Mouse (Mus musculus) forebrain, embryonic 14.5 days (tissue): ENCODE results near the gene Sema7a. TPM values are rescaled to one million over a fixed set of nuclear protein-coding genes. Genes with fewer than 3 reads are reported as not detected.

ENCODE experiments used
- ATAC-seq: fragments of 200-750 bp; cut with Nextera tagmentation; 2 replicates; pipeline ENCODE4 v1.8.0; 2017; ENCODE audit warnings: mild to moderate bottlenecking, moderate library complexity
- DNase-seq: peaks from one replicate; pipeline ENCODE4 v3.0.0-alpha.2; 2015; ENCODE audit warnings: low spot score
- H3K27ac ChIP-seq: fragments of 300-500 bp; sonication (generic); 2 replicates; pipeline ENCODE4 v1.5.1; 2014; ENCODE audit warnings: low read depth, mild to moderate bottlenecking, control low read depth, low read length, moderate library complexity
- H3K27me3 ChIP-seq: fragments of 300-500 bp; sonication (generic); replicated peaks from 2 replicates; pipeline ENCODE4 v1.6.1; 2014; ENCODE audit warnings: low read length, control low read depth, mixed read lengths; ENCODE audit not compliant: control insufficient read depth, insufficient read depth
- H3K36me3 ChIP-seq: fragments of 300-500 bp; sonication (generic); 2 replicates; pipeline ENCODE4 v1.6.1; 2014; ENCODE audit warnings: low read length, control low read depth; ENCODE audit not compliant: control insufficient read depth, insufficient read depth
- H3K4me1 ChIP-seq: fragments of 300-500 bp; sonication (generic); 2 replicates; pipeline ENCODE4 v1.6.1; 2014; ENCODE audit warnings: antibody characterized with exemption, low read length, control low read depth; ENCODE audit not compliant: control insufficient read depth, insufficient read depth
- H3K4me2 ChIP-seq: fragments of 300-500 bp; sonication (generic); 2 replicates; pipeline ENCODE4 v1.6.1; 2014; ENCODE audit warnings: mild to moderate bottlenecking, control low read depth, low read length
- H3K4me3 ChIP-seq: fragments of 300-500 bp; sonication (generic); 2 replicates; pipeline ENCODE4 v1.5.1; 2014; ENCODE audit warnings: low read depth, low read length, control low read depth
- H3K9ac ChIP-seq: fragments of 300-500 bp; sonication (generic); 2 replicates; pipeline ENCODE4 v1.6.1; 2014; ENCODE audit warnings: mild to moderate bottlenecking, low read length, control low read depth, moderate library complexity
- H3K9me3 ChIP-seq: fragments of 300-500 bp; sonication (generic); replicated peaks from 2 replicates; pipeline ENCODE4 v1.6.1; 2016; ENCODE audit warnings: low read length, control low read depth, mixed read lengths; ENCODE audit not compliant: control insufficient read depth
- WGBS: fragments of 180-500 bp; shearing (Covaris S2); extraction: QIAGEN DNeasy Blood & Tissue Kit; methylation state at CpG from one replicate; pipeline ENCODE4 v1.1.7; 2014; 5-methylcytosine and 5-hydroxymethylcytosine counted together
- polyA plus RNA-seq: library from polyadenylated mRNA; unstranded; fragments of >200 nt; fragmentation: Nextera tagmentation; extraction: Ambion mirVana; gene quantifications from 2 replicates; pipeline ENCODE4 v1.2.1, GENCODE M21; 2014

Sema7a gene
- polyA plus RNA-seq, 1 experiment from 2014 or later, result 3.6 TPM

- no peak overlapping the region for H3K4me3 ChIP-seq
- 89% methylated on average over 6 of the region's 6 CpGs for WGBS
- DNase-seq (no peak), ATAC-seq (no peak)
- no peaks in the 10 kb centered on the region for H3K27me3 ChIP-seq
- H3K4me1 ChIP-seq, result no peaks in the 10 kb centered on the region
- no peak overlapping the region for H3K27ac ChIP-seq
- no peak overlapping the region for H3K9ac ChIP-seq
- H3K9me3 ChIP-seq, result no peaks in the 10 kb centered on the region
- H3K4me2 ChIP-seq, result no peak overlapping the region
- H3K36me3 ChIP-seq, result no peaks in the 10 kb centered on the region
Observed at GRCm38 (mm10) chr9:57978025-57978424, 38.1 kb downstream of the Sema7a start.

GRCm38 (mm10) chr9:57978858-57979257, 38.9 kb downstream of the Sema7a start:
- DNase-seq (no peak), ATAC-seq (no peak)
- H3K36me3 ChIP-seq, result no peaks in the 10 kb centered on the region
- no peaks in the 10 kb centered on the region for H3K9me3 ChIP-seq
- H3K4me1 ChIP-seq, result no peaks in the 10 kb centered on the region
- H3K4me2 ChIP-seq, result no peak overlapping the region
- no peaks in the 10 kb centered on the region for H3K27me3 ChIP-seq
- no peak overlapping the region for H3K4me3 ChIP-seq
- no peak overlapping the region for H3K9ac ChIP-seq
- H3K27ac ChIP-seq, result no peak overlapping the region
- WGBS, result 74% methylated on average over 3 of the region's 3 CpGs

- no peaks in the 10 kb centered on the region for H3K4me1 ChIP-seq
- H3K4me2 ChIP-seq, result no peak overlapping the region
- H3K27ac ChIP-seq, result no peak overlapping the region
- DNase-seq, result no peak
- no peak overlapping the region for H3K9ac ChIP-seq
- H3K27me3 ChIP-seq, result no peaks in the 10 kb centered on the region
- H3K4me3 ChIP-seq, result no peak overlapping the region
- H3K36me3 ChIP-seq, result no peaks in the 10 kb centered on the region
- WGBS, result 81% methylated on average over 10 of the region's 10 CpGs
- H3K9me3 ChIP-seq, result no peaks in the 10 kb centered on the region
- no peak for ATAC-seq
Observed at GRCm38 (mm10) chr9:57980570-57980969, 40.7 kb downstream of the Sema7a start.

DNA sequence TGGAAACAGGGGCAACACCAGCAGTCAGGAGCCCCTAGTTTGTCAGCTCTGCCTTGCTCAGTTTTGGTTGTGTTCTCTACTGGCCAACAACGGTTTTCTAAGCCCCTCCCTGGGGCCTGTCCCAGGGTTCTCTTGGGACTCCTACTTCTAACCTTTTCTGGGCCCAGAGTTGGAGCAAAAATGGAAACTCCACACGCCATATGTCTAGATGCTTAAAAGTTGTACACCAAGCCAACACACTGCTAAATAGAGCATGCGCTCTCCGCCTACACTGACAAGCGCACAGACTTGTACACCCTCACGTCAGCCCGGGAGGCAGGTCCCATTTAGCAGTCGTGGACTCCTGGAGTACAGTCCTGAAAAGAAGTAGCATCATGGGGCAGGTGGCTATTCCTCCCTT, 45.4 kb downstream of the Sema7a start:
- ATAC-seq, result no peak
- Histone ChIP-seq H3K27me3 (no peaks in the 10 kb centered on the region), H3K27ac (no peak overlapping the region), H3K4me2 (no peak overlapping the region), H3K4me1 (no peaks in the 10 kb centered on the region), H3K4me3 (no peak overlapping the region), H3K9me3 (no peaks in the 10 kb centered on the region), H3K9ac (no peak overlapping the region), H3K36me3 (no peaks in the 10 kb centered on the region)
- WGBS, result 93% methylated on average over 8 of the region's 8 CpGs
- no peak for DNase-seq

- H3K9me3 ChIP-seq, result no peaks in the 10 kb centered on the region
- H3K4me3 ChIP-seq, result no peak overlapping the region
- no peaks in the 10 kb centered on the region for H3K27me3 ChIP-seq
- 84% methylated on average over 7 of the region's 7 CpGs for WGBS
- H3K9ac ChIP-seq, result no peak overlapping the region
- DNase-seq (no peak), ATAC-seq (no peak)
- no peaks in the 10 kb centered on the region for H3K4me1 ChIP-seq
- H3K27ac ChIP-seq, result no peak overlapping the region
- no peaks in the 10 kb centered on the region for H3K36me3 ChIP-seq
- no peak overlapping the region for H3K4me2 ChIP-seq
Observed at GRCm38 (mm10) chr9:57986293-57986692, 46.4 kb downstream of the Sema7a start.

- Histone ChIP-seq H3K4me3 (no peak overlapping the region), H3K4me2 (no peak overlapping the region), H3K36me3 (no peaks in the 10 kb centered on the region), H3K27ac (no peak overlapping the region), H3K9ac (no peak overlapping the region), H3K9me3 (no peaks in the 10 kb centered on the region), H3K27me3 (no peaks in the 10 kb centered on the region), H3K4me1 (peaks cover 4% of the 10 kb centered on the region)
- DNase-seq (no peak), ATAC-seq (no peak)
- WGBS, result 93% methylated on average over 2 of the region's 2 CpGs
Observed at GRCm38 (mm10) chr9:57988098-57988497, 48.2 kb downstream of the Sema7a start.

- DNase-seq (no peak), ATAC-seq (no peak)
- Histone ChIP-seq H3K27me3 (no peaks in the 10 kb centered on the region), H3K4me2 (no peak overlapping the region), H3K4me3 (no peak overlapping the region), H3K27ac (no peak overlapping the region), H3K36me3 (no peaks in the 10 kb centered on the region), H3K9me3 (no peaks in the 10 kb centered on the region), H3K9ac (no peak overlapping the region), H3K4me1 (peaks cover 7% of the 10 kb centered on the region)
- 86% methylated on average over 6 of the region's 6 CpGs for WGBS
Observed at GRCm38 (mm10) chr9:57989309-57989708, 49.4 kb downstream of the Sema7a start.

GRCm38 (mm10) chr9:57990438-57991110, 50.7 kb downstream of the Sema7a start:
- H3K9ac ChIP-seq, result no peak overlapping the region
- H3K36me3 ChIP-seq, result no peaks in the 10 kb centered on the region
- no peak overlapping the region for H3K4me2 ChIP-seq
- DNase-seq, result peak; percentile 50
- H3K27ac ChIP-seq, result no peak overlapping the region
- no peak overlapping the region for H3K4me3 ChIP-seq
- WGBS, result 40% methylated on average over 10 of the region's 10 CpGs
- no peaks in the 10 kb centered on the region for H3K9me3 ChIP-seq
- peaks cover 7% of the 10 kb centered on the region for H3K4me1 ChIP-seq
- H3K27me3 ChIP-seq, result no peaks in the 10 kb centered on the region
- ATAC-seq, result 0 out of 2 replicates have a peak, but pooled peaks have one; percentile 23

DNA sequence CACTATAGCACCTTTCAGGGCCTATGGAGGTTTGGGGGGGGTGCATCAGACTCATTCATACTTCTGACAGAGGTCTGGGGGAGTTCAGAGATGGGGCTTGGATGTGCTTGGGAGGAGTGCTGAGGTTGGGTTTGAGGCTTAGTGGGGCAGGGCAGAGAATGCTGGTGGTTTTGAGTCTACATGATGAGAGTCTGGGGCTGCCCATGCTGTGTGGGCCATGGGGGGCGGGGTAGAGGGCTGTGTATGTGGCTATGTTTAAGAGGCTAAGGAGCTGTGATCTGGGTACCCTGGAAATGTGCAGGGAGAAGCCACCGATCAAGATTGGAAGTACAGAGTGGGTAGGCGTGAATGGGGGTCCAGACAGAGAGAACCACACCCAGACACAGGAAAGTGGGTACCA, 52.1 kb downstream of the Sema7a start:
- Histone ChIP-seq H3K36me3 (no peaks in the 10 kb centered on the region), H3K27me3 (no peaks in the 10 kb centered on the region; the same call in 1 of the 2 replicates), H3K4me2 (no peak overlapping the region), H3K27ac (no peak overlapping the region), H3K9ac (no peak overlapping the region), H3K4me1 (peaks cover 7% of the 10 kb centered on the region), H3K9me3 (no peaks in the 10 kb centered on the region), H3K4me3 (no peak overlapping the region)
- DNase-seq (no peak), ATAC-seq (no peak)
- WGBS, result 76% methylated on average over 3 of the region's 3 CpGs
